Mouse (Mus musculus) embryo, embryonic 10 days (tissue): ENCODE data around the gene Caskin2.

ENCODE experiments used
- DNase-seq: peaks from one replicate; pipeline ENCODE4 v3.0.0-alpha.2; 2015; ENCODE audit warnings: low spot score

Gene Caskin2

GRCm38 (mm10) chr11:115806154-115806553 lies 7.3 kb downstream of the Caskin2 start:
- DNase-seq, result no peak

GRCm38 (mm10) chr11:115805005-115805404 lies 8.4 kb downstream of the Caskin2 start:
- no peak for DNase-seq

- no peak for DNase-seq
Measured at GRCm38 (mm10) chr11:115803072-115803709, 10.2 kb downstream of the Caskin2 start.

GRCm38 (mm10) chr11:115800981-115801380 lies 12.5 kb downstream of the Caskin2 start:
- DNase-seq, result no peak

DNA sequence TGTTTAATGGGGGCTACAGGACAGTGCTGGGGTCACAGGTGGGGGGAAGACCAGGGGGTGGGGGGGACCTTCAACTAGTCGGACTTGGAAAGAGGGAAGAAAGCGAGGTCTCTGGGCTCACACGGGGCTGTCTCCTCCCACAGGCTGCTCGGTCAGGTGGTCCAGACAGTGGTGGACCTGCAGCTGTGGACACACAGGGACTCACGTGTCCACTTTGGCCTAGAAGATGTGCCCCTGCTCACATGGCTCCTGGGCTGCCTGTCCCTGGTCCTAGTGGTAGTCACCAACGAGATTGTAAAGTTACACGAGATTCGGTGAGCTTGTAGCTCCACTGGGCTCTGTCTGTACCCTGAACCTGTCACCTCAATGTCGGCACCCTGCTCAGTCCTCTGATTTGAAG lies 15.8 kb downstream of the Caskin2 start:
- no peak for DNase-seq

GRCm38 (mm10) chr11:115796898-115797297 lies 16.5 kb downstream of the Caskin2 start:
- DNase-seq, result no peak

DNA sequence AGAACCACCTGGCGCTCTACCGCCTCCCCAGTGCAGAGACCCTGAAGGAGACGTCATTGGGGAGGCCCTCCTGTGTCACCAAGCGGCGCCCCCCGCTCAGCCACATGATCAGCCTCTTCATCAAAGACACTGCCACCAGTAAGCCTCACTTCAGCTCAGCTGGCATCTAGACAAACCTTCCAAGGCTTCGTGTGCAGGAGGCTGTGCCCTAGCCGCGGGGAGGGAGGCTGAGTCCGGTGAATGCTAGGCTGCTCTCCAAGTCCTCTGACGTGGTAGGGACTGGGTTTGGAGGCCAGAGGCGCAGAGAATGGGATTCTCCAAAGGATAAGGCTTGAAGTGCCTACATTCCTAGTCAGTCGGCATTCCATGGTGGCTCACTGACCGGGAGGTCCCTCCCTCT lies 21.1 kb downstream of the Caskin2 start:
- DNase-seq, result no peak

- no peak for DNase-seq
Measured at GRCm38 (mm10) chr11:115791919-115792318, 21.5 kb downstream of the Caskin2 start.

DNA sequence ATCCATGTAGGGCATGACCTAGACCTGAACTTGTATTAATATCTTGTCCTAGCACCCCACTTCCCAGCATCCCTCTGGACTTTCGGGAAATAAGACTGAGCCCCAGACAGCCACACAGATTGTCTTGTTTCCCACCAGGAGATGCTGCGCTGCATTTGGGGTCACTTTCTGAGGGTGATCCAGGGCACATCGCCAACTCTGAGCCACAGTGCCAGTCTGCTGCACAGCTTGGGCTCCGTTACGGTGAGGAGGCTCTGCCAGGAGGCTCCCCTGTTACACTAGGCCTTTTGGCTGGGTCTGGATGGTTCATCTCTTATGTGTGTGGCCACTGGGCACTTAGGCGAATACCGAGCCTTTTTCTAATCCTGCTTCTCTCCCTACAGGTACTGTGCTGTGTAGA lies 23.7 kb downstream of the Caskin2 start:
- DNase-seq, result no peak

GRCm38 (mm10) chr11:115786473-115786872 lies 27.0 kb downstream of the Caskin2 start:
- no peak for DNase-seq

- DNase-seq, result peak; percentile 67
Measured at GRCm38 (mm10) chr11:115780141-115781070, 33.0 kb downstream of the Caskin2 start.

GRCm38 (mm10) chr11:115779038-115779571 lies 34.3 kb downstream of the Caskin2 start:
- DNase-seq, result peak; percentile 79

- no peak for DNase-seq
Measured at GRCm38 (mm10) chr11:115777487-115778335, 35.7 kb downstream of the Caskin2 start.

DNA sequence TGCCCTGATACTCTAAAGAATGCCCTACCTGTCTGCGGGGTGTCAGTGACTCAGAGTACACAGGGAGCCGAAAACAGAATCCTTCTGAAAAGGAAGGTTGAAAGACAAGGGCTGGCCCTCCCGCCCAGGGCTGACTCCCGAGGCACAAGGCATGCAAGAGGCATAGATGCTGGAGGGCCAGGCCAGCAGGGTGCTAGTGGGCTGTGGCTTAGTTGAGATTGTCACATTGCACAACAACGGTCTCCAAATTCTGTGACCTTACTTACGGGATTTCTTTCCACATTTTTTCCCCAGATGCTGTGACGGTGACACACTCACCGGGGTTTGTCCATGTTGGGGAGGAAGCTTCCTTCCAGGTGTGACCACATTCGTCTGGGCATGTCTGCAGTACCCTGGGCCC lies 36.5 kb downstream of the Caskin2 start:
- DNase-seq, result no peak

DNA sequence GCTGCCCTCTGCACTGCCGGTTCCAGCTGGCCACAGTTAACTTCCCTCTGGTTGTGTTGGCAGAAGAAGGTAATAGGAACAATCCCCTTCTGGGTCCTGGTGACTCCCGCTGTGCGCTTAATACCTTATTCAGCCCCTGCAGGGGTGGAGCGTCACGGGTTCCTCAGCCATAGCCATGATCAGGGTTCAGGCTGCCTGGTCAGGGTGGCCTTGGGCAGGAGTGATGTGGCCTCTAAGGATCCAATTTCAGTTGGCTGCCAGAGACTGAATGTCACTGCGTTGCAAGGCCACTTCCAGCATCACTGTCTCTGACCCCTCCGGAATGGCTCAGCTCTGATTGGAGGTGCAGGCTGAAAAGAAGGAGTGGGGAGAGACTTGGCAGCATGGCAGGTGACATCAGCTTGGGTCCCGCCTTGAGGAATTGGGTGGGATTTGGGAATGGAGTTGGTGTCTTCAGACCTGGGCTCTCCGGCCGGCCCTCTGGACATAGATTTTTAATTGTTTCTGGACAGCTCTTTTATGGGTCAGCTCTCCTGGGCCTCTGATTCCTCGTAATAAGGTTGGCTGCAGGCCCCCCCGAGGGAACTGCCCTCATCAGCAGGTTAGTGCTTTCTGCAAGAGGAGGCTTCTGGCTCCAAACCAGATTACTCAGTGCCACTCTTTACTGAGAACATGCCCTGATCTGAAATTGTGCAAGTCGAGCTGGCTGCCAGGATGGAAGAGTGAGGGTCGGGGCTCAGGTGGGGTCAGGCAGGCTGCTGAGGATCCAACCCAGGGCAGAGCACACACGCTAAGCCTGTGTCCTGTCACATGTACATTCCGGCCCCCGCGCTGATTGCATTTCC lies 37.4 kb downstream of the Caskin2 start:
- peak; percentile 45 for DNase-seq

- DNase-seq, result no peak
Measured at GRCm38 (mm10) chr11:115774653-115775052, 38.8 kb downstream of the Caskin2 start.

- no peak for DNase-seq
Measured at GRCm38 (mm10) chr11:115768896-115769295, 44.5 kb downstream of the Caskin2 start.

DNA sequence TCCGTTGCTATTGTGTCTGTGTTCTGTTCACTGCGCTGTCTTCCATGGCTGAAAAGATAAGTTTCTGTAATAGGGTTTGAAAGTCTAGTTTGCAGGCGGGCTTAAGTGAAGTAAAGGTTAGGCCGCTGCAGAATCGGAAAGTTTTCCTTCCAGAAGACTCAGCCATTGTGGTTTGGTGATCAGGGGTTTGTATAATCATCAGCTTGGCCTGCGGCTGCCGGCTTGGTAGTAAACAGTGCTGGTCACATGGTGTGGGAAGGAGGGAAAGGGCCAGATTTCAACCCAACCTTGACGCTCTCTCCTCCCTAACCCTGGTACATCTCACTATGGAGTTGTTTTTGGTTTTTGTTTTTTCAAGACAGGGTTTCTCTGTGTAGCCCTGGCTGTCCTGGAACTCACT lies 46.5 kb downstream of the Caskin2 start:
- DNase-seq, result no peak

- no peak for DNase-seq
Measured at GRCm38 (mm10) chr11:115766356-115766943, 47.0 kb downstream of the Caskin2 start.

- DNase-seq, result peak; percentile 62
Measured at GRCm38 (mm10) chr11:115765607-115766141, 47.8 kb downstream of the Caskin2 start.
